Mouse (Mus musculus) adipose tissue, adult 10 weeks (tissue): Measurements from ENCODE around the gene Rangrf. TPM values are rescaled to one million over a fixed set of nuclear protein-coding genes. Genes with fewer than 3 reads are reported as not detected.

Source experiments
- polyA plus RNA-seq: library from polyadenylated mRNA; stranded (reverse); fragments of 350-450 nt; fragmentation: Illumina TruSeq; extraction: RNeasy Lipid Tissue Mini Kit (QIAGEN cat#74804); gene quantifications from one replicate; pipeline ENCODE4 v1.2.3, GENCODE M21; 2014; ENCODE audit warnings: low read depth, low replicate concordance

Gene Rangrf
- polyA plus RNA-seq = 37.9 TPM

DNA sequence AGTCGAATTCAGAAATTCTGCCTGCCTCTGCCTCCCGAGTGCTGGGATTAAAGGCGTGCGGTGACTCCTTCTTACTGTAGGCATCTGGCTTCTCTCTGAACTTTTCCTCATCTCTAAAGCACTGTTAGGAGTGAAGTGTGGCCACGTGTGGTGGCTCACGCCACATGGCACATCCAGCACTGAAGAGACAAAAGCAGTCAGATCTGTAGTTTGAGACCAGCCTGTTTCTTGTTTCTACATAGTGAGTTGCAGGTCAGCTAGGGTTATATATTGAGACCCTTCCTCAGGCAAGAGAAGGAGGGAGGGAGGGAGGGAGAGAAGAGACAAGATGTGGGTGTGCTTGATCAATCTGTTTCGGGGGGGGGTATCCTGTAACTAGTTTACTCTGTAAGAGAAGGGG lies at the start of gene Rangrf:
Gene Rangrf (minus strand): TSS at position 101 of the 400 bp plus-strand sequence.

GRCm38 (mm10) chr11:69015644-69016441 lies 40.9 kb upstream of the Rangrf start, which contains the start of gene Ctc1:
Gene Ctc1 (plus strand): TSS chr11:69015911.

DNA sequence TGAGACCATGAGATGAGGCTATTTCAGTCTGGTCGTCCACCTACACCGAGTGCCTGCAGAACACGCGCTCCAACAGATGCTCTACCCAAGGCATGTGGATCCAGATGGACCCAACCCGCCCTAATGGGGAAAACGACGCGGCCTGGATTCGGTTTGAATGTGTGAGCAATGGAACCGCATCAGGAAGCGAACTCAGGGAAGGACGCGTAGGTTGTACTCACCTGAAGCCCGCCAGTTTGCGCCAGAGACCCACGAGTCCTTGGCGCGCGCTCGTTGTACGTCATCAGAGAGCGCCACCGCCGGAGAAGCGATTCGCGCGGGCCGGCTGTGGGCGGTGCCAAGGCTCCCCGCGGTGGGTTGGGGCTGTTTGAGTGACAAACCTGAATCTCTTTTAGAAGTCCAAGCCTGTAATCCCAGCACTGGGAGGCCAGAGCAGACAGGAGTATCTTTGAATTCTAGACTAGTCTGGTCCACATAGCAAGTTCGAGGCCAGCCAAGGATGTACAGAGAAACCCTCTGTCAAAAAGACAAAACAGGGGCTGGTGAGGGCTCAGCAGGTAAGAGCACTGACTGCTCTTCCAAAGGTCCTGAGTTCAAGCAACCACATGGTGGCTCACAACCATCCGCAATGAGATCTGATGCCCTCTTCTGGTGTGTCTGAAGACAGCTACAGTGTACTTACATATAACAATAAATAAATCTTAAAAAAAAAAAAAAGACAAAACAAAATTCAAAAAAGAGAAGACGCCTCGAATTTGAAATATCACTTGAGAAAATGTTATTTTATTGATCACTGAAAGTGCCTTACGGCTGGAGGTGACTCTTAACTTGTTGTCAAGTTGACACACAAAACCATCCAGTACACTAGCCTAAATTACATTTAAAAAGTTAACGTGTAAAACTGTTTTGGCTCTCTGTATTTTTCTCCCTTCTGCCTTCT lies 33.5 kb upstream of the Rangrf start, which contains the start of gene Pfas:
Gene Pfas (minus strand): TSS at position 279 of the 940 bp plus-strand sequence.

DNA sequence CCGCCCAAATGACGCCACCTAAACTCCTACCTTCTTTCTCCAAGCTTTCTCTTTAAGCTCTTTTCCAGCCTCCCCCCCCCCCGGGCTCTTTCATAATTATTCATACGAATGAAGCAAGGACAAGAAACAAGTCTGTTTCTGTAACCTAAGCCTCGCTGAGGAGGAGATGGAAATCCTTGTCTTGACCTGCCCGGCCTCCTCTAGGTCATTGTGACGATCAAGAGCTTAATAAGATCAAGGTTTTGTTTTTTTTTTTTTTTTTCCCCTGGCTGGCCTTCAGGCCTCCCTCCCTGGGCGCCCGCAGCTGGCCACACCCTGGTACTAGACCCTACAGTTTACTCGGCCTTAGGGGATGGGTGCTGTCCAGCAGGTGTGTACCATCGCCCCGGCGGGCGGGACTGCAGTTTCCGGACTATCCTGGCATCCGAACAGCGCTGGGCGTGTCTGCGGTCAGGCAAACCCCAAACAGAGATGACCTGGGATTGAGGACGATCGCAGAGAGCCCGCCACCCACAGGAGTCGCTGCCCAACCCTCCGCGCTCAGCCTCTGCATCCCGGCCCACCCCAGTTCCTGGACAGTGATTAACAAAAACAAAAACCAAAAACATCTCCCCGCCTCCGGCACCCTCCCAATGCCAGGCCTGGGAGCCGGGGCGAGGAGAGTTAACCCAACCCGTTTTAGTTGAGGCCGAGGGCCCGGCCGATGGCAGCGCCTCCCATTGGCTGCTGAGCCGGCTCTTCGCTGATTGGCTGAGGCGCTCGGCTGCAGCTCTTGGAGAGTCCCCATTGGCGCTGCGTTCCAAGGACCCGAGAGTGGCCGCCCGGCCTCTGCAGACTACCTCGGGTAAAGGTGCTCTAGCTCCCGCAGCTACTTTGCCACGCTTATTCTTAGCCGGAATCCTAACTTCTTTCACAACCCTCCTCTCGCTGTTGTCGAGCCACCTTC lies 7.4 kb downstream of the Rangrf start, which contains the start of gene Slc25a35:
Gene Slc25a35 (plus strand): TSS at position 795 of the 946 bp plus-strand sequence.

DNA sequence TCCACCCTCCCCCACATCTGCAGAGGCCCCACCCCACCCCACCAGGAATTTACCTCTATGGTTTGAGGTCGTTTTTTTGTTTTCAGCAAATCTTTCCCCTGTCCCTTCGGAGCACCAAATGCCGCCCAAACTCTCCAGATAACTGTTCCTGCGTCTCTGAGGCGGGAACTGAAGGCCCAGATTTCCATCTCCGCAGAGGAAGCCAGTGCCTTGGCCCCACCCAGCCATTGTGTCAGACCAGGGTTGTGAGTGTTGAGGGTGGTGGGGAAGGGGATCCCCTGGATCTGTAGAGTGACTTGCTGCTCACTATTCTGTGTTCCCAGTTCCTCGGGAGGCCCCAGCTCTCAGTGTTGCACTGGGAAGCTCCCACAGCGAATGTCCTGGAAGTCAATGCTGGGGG lies 17.7 kb downstream of the Rangrf start, which contains the start of gene Arhgef15:
Gene Arhgef15 (minus strand): TSS at position 173 of the 400 bp plus-strand sequence.

GRCm38 (mm10) chr11:68926981-68927380 lies 48.0 kb downstream of the Rangrf start, which contains the start of gene Odf4:
Gene Odf4 (minus strand): TSS chr11:68927081.

Other genes with a start within 250 kb of the Rangrf start
- 59.2 TPM for gene Ndel1, start 103.3 kb downstream of the Rangrf start, polyA plus RNA-seq
- 0.14 TPM for gene Rnf222, start 86.6 kb downstream of the Rangrf start, polyA plus RNA-seq
- gene Rpl26, start 73.6 kb downstream of the Rangrf start, polyA plus RNA-seq = 2,612 TPM
- 8.8 TPM for gene Odf4, start 48.1 kb downstream of the Rangrf start, polyA plus RNA-seq
- gene Arhgef15, start 17.7 kb downstream of the Rangrf start, polyA plus RNA-seq = 9.2 TPM
- 38.0 TPM for gene Slc25a35, start 7.1 kb downstream of the Rangrf start, polyA plus RNA-seq
- gene Pfas, start 33.3 kb upstream of the Rangrf start, polyA plus RNA-seq = 11.8 TPM
- gene Ctc1, start 40.7 kb upstream of the Rangrf start, polyA plus RNA-seq = 32.2 TPM
- 3.3 TPM for gene Aurkb, start 70.5 kb upstream of the Rangrf start, polyA plus RNA-seq
- 19.3 TPM for gene Borcs6, start 84.5 kb upstream of the Rangrf start, polyA plus RNA-seq
- 20.0 TPM for gene Tmem107, start 95.6 kb upstream of the Rangrf start, polyA plus RNA-seq
- 167 TPM for gene Vamp2, start 113.3 kb upstream of the Rangrf start, polyA plus RNA-seq
- gene Per1, start 120.0 kb upstream of the Rangrf start, polyA plus RNA-seq = 31.8 TPM
- gene Hes7, start 145.2 kb upstream of the Rangrf start, polyA plus RNA-seq = not detected
- 0.57 TPM for gene 9130213A22Rik, start 147.4 kb upstream of the Rangrf start, polyA plus RNA-seq
- 1.3 TPM for gene Aloxe3, start 150.7 kb upstream of the Rangrf start, polyA plus RNA-seq
- not detected for gene Alox12b, start 181.8 kb upstream of the Rangrf start, polyA plus RNA-seq
- gene Alox8, start 222.7 kb upstream of the Rangrf start, polyA plus RNA-seq = not detected